Mouse (Mus musculus) lung, embryonic 16.5 days (tissue): Measurements from ENCODE around the gene Fbxo24. TPM values are rescaled to one million over a fixed set of nuclear protein-coding genes. Genes with fewer than 3 reads are reported as not detected.

Source experiments
- ATAC-seq: fragments of 200-750 bp; cut with Nextera tagmentation; 2 replicates; pipeline ENCODE4 v1.8.0; 2017; ENCODE audit warnings: low read depth, mild to moderate bottlenecking, moderate library complexity
- H3K27ac ChIP-seq: fragments of 300-500 bp; sonication (generic); 2 replicates; pipeline ENCODE4 v1.5.1; 2014; ENCODE audit warnings: mild to moderate bottlenecking, control low read depth, low read length
- H3K27me3 ChIP-seq: fragments of 300-500 bp; sonication (generic); 2 replicates; pipeline ENCODE4 v1.6.1; 2014; ENCODE audit warnings: low read depth, low read length, mixed read lengths; ENCODE audit not compliant: control insufficient read depth, insufficient read depth
- H3K36me3 ChIP-seq: fragments of 300-500 bp; sonication (generic); 2 replicates; pipeline ENCODE4 v1.6.1; 2014; ENCODE audit warnings: low read length; ENCODE audit not compliant: control insufficient read depth, insufficient read depth
- H3K4me1 ChIP-seq: fragments of 300-500 bp; sonication (generic); replicated peaks from 2 replicates; pipeline ENCODE4 v1.6.1; 2014; ENCODE audit warnings: low read length, mixed read lengths; ENCODE audit not compliant: control insufficient read depth, insufficient read depth
- H3K4me2 ChIP-seq: fragments of 300-500 bp; sonication (generic); 2 replicates; pipeline ENCODE4 v1.6.1; 2014; ENCODE audit warnings: low read depth, low read length, control low read depth
- H3K4me3 ChIP-seq: fragments of 300-500 bp; sonication (generic); 2 replicates; pipeline ENCODE4 v1.5.1; 2014; ENCODE audit warnings: mild to moderate bottlenecking, low read length, control low read depth
- H3K9ac ChIP-seq: fragments of 300-500 bp; sonication (generic); 2 replicates; pipeline ENCODE4 v1.6.1; 2014; ENCODE audit warnings: low read length, control low read depth
- H3K9me3 ChIP-seq: fragments of 300-500 bp; sonication (generic); 2 replicates; pipeline ENCODE4 v1.6.1; 2016; ENCODE audit warnings: low read length; ENCODE audit not compliant: control insufficient read depth
- WGBS: fragments of 180-500 bp; shearing (Covaris S2); extraction: QIAGEN DNeasy Blood & Tissue Kit; methylation state at CpG from one replicate; pipeline ENCODE4 v1.1.7; 2014; 5-methylcytosine and 5-hydroxymethylcytosine counted together
- polyA plus RNA-seq: library from polyadenylated mRNA; unstranded; fragments of >200 nt; fragmentation: Nextera tagmentation; extraction: Ambion mirVana; gene quantifications from 2 replicates; pipeline ENCODE4 v1.2.1, GENCODE M21; 2015

Fbxo24 gene
- polyA plus RNA-seq, 1 experiment from 2014 or later: 0.15 TPM

- Histone ChIP-seq H3K27me3 (no peaks in the 10 kb centered on the region), H3K27ac (no peak overlapping the region), H3K4me1 (no peaks in the 10 kb centered on the region), H3K9ac (no peak overlapping the region), H3K9me3 (no peaks in the 10 kb centered on the region), H3K36me3 (no peaks in the 10 kb centered on the region), H3K4me2 (no peak overlapping the region), H3K4me3 (no peak overlapping the region)
- WGBS: 58% methylated on average over 10 of the region's 10 CpGs
- no peak for ATAC-seq
Measured at GRCm38 (mm10) chr5:137562965-137563364, 65.8 kb downstream of the Fbxo24 start.

Other genes with a start within 250 kb of the Fbxo24 start
- 0.53 and 0.62 TPM in 2 replicates for gene Zan, start 151.9 kb downstream of the Fbxo24 start, polyA plus RNA-seq
- 50.4 and 54.4 TPM in 2 replicates for gene Pop7, start 126.5 kb downstream of the Fbxo24 start, polyA plus RNA-seq
- 10.7 and 10.9 TPM in 2 replicates for gene Gigyf1, start 110.5 kb downstream of the Fbxo24 start, polyA plus RNA-seq
- gene Epo, start 95.8 kb downstream of the Fbxo24 start, polyA plus RNA-seq: 0.31 and 0.98 TPM in 2 replicates
- gene Gnb2, start 95.5 kb downstream of the Fbxo24 start, polyA plus RNA-seq: 379 and 400 TPM in 2 replicates
- 0.51 and 0.60 TPM in 2 replicates for gene Actl6b, start 75.5 kb downstream of the Fbxo24 start, polyA plus RNA-seq
- gene Tfr2, start 59.2 kb downstream of the Fbxo24 start, polyA plus RNA-seq: 0.46 and 1.4 TPM in 2 replicates
- gene Mospd3, start 27.9 kb downstream of the Fbxo24 start, polyA plus RNA-seq: 30.4 and 30.7 TPM in 2 replicates
- gene Pcolce, start 15.2 kb downstream of the Fbxo24 start, polyA plus RNA-seq: 119 and 123 TPM in 2 replicates
- gene Lrch4, start 119 bp upstream of the Fbxo24 start, polyA plus RNA-seq: 34.2 and 42.6 TPM in 2 replicates
- 14.8 and 18.1 TPM in 2 replicates for gene Gm20605, start 173 bp upstream of the Fbxo24 start, polyA plus RNA-seq
- 9.7 and 12.4 TPM in 2 replicates for gene Sap25, start 12.3 kb upstream of the Fbxo24 start, polyA plus RNA-seq
- gene Irs3, start 16.7 kb upstream of the Fbxo24 start, polyA plus RNA-seq: 0.38 TPM in 1 of 2 replicates, not detected in the other
- gene Agfg2, start 55.7 kb upstream of the Fbxo24 start, polyA plus RNA-seq: 14.2 and 16.3 TPM in 2 replicates
- 1.6 and 1.9 TPM in 2 replicates for gene Nyap1, start 112.6 kb upstream of the Fbxo24 start, polyA plus RNA-seq
- gene Tsc22d4, start 116.7 kb upstream of the Fbxo24 start, polyA plus RNA-seq: 140 and 146 TPM in 2 replicates
- gene Ppp1r35, start 149.8 kb upstream of the Fbxo24 start, polyA plus RNA-seq: 25.9 and 30.5 TPM in 2 replicates
- 10.0 and 10.5 TPM in 2 replicates for gene Mepce, start 158.7 kb upstream of the Fbxo24 start, polyA plus RNA-seq
- gene Zcwpw1, start 158.8 kb upstream of the Fbxo24 start, polyA plus RNA-seq: 24.3 and 26.8 TPM in 2 replicates
- 4.4 and 5.2 TPM in 2 replicates for gene Pilra, start 207.3 kb upstream of the Fbxo24 start, polyA plus RNA-seq
- gene Pilrb1, start 229.1 kb upstream of the Fbxo24 start, polyA plus RNA-seq: 1.1 and 1.8 TPM in 2 replicates
- gene Pilrb2, start 242.8 kb upstream of the Fbxo24 start, polyA plus RNA-seq: 1.1 and 1.5 TPM in 2 replicates